Mouse (Mus musculus): Measurements from ENCODE around the gene Samd8. TPM values are rescaled to one million over a fixed set of nuclear protein-coding genes. Genes with fewer than 3 reads are reported as not detected.
A peak's percentile ranks its signal among the peaks of the same experiment; 100 is the strongest.

The Samd8 gene
- total RNA-seq, 2 experiments from 2014 or later, result 12.9 to 13.1 TPM

DNA sequence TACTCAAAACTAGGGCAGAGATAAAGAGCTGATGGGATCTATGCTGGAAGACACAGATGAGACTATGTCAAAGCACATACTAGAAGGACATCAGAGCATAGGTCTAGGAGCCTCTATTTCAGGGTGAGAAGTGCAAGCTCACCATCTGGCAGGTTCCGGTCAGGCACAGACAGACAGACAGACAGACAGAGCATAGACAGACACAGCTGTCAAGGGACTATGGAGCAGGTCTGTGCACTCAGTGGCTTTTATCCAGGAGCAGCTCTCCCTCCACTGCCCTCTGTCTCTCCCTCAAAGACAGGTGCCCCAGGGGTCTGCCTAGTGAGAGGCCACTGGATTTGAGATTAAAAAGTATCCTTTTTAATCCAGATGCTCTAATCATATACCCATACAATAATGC lies 6.2 kb upstream of the Samd8 start:
- ATAC-seq (ENCODE audit: poor library complexity, severe bottlenecking), result no peak

GRCm38 (mm10) chr14:21745149-21745548 lies 5.2 kb upstream of the Samd8 start:
- ATAC-seq (ENCODE audit: poor library complexity, severe bottlenecking), result peak; percentile 84

GRCm38 (mm10) chr14:21746251-21746650 lies 4.1 kb upstream of the Samd8 start:
- ATAC-seq (ENCODE audit: poor library complexity, severe bottlenecking), result no peak

DNA sequence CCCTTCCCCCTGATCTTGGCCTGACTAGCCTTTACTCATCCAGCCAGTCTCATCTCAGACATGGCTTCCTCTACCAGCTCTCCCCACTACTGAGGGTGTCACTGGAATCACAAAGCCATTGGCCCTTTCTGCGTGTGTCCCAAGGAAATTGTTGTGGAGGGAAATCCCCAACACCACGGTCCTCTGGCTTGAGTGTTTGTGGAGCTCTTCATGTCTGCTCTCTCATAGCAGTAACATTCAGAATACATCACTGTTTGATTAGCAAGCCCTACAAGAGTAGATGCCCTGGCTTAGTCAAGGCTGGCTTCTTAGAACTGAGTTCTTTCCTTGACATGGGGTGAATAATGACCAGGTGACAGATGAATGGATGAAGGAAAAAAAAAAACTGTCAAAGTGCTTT lies 3.5 kb upstream of the Samd8 start:
- ATAC-seq (ENCODE audit: poor library complexity, severe bottlenecking), result no peak

DNA sequence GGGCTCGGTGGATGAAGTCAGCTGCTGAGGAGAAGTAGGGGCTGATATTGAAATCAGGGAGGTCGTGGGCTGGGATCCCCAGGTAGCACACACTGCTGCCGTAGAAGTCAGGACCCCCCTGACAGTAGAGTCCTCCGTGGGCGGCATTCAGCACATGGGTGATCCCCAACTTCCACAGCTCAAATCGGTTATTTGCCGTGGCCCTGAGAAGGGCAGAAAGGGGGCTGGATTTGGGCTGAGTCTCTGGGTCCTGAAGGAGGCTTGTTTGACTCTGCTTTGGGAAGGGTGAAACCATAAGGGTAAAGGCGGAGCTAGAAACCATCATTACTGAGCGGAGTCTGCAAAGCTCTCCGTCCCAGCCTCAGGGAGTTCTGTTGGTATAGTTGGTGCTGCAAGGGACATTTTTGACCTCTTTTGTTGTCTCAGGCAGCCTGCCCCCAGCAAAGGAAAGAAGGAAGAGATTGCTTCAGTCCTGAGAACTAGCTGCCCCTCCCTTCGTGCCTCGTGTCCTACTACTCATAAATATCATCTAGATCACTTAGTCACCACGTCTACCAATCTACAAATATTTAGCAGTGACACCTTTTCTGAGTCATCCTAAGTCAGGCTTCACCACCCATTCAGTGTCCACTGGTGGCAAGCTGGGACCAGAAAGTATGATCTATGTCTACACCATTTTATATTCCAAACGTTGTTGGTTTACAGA lies 2.7 kb upstream of the Samd8 start:
- no peak for ATAC-seq (ENCODE audit: poor library complexity, severe bottlenecking)

- ATAC-seq (ENCODE audit: poor library complexity, severe bottlenecking), result no peak
These were observed 2.0 kb upstream of the Samd8 start for GRCm38 (mm10) chr14:21748142-21748870.

DNA sequence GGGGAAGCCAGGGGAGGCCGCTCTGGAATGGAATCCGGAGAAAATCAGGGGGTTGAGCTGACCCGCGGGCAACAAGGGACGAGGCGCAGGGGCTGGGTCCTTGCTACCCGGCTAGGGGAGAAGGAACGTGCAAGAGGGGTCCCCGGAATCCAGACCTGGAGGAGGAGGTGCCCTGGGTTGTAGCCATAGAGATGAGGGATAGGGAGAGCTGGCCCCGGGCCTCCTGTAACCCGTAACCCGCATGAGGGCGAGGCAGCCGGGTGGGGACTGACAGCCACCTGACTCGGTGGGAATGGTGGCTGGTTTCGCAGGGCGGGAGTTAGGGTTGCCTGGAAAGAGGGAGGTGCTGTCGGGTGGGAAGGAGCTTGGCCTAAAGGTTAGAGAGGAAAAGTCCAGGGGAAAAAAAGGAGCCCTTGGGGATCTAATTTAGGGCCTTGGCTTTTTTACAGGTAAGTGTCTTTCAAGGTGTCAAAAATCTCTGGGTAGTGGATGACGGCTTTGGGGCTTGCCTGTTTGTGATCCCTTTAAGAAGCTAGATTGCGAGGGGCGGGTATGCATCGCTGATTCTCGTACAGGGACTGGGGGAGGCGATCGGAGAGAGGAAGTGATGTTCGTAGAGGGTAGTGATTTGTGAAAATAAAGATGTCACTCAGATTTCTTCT lies 681 bp downstream of the Samd8 start, which contains the start of gene Dusp13:
TSS of gene Dusp13 (minus strand) at position 301 of the 662 bp plus-strand sequence.
- peak; percentile 69 for ATAC-seq (ENCODE audit: poor library complexity, severe bottlenecking)

DNA sequence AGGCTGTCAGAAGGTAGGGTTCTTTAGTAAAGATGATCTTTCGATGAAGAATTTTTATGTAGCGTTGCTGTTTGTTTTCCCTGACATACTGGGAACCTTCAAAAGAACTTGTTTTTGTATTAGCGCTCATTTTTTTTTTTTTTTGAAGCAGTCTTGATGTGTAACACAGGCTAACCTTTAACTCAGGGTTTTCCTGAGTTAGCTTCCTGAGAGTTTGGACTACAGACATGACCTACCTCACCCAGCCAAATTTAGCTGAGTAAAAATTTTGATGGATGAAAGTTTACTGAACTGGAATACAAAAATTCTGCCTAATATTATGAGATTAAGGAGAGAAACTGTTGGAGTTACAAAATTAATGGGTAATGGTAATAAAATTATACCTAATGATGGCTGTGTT lies 2.1 kb downstream of the Samd8 start:
- no peak for ATAC-seq (ENCODE audit: poor library complexity, severe bottlenecking)

GRCm38 (mm10) chr14:21753367-21753766 lies 3.0 kb downstream of the Samd8 start:
- ATAC-seq (ENCODE audit: poor library complexity, severe bottlenecking), result no peak

GRCm38 (mm10) chr14:21761560-21761959 lies 11.2 kb downstream of the Samd8 start:
- ATAC-seq (ENCODE audit: poor library complexity, severe bottlenecking), result no peak

DNA sequence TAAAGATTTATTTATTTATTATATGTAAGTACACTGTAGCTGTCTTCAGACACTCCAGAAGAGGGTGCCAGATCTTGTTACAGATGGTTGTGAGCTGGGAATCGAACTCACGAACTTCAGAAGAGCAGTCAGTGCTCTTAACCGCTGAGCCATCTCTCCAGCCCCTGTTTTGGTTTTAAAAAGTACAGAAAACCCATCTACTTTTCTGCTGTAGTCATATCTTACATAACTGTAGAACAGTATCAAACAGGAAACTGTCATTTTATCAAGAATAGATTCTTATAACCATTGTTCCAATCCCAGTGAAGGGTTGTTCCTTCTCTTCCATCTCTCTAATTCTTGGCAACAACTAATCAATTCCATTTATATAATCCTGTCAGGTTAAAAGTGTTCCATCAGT lies 13.4 kb downstream of the Samd8 start:
- ATAC-seq (ENCODE audit: poor library complexity, severe bottlenecking), result no peak

- no peak for ATAC-seq (ENCODE audit: poor library complexity, severe bottlenecking)
These were observed 14.3 kb downstream of the Samd8 start for GRCm38 (mm10) chr14:21764646-21765045.

- ATAC-seq (ENCODE audit: poor library complexity, severe bottlenecking), result no peak
These were observed 15.5 kb downstream of the Samd8 start for GRCm38 (mm10) chr14:21765754-21766397.

DNA sequence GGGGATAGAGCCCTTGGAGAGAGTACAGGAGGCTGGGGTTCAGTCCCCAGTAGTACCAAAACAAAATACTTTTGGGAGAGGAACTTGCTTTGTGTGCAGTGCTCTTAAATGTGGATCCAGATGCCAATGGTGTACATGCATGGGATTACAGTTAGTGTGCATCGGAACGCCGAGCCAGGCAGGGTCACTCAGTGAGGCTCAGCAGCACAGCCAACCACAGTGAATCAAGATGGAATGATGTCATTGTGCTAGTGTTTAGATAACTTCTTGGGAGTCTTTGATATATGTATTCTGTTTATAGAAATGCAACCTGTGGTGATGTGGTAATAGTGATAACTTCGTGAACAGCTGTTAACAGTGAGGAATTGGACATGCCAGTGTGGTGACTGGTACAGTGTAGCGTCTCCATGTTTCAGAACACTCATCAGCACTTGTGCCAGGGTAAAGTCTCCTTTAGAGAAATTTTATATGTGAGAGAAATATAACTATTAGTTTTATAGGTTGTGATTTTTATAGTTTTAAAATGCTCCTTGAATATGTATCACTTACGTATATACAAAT lies 16.1 kb downstream of the Samd8 start:
- ATAC-seq (ENCODE audit: poor library complexity, severe bottlenecking), result no peak

DNA sequence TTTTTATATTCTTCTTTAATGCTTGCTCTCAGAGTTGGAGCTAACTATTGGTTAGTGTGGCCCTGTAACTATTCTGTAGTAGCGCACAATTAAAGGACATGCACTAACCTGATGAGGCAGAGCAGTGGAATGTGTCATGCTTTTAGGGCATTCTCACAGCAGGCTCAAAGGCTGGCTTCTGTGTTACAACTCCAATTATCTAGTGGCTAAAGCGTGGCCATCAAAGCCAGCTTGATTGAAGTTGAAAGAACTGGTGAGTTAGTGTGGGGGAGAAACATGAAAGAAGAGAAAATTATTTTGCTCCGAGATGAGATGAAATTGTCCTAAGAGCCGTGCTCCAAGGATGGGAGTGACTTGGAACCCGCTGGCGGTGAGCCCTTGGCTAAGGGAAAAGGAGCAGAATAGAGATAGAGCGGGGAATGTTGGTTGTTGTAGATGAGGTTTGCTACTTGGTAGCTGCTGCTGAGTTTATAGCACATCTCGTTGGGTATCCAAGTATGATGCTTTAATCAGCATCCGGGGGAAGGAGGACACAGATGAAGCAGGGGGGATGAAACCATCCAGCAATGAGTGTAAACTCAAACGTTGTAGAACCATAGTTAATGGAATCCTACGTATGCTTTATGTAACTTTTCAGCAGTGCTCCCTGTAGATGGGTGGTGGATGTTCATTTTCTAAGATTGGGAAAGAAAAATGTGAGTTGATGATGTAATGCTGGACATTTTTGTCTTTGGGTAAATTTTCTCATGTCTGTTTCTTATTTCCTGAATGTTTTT lies 22.4 kb downstream of the Samd8 start:
- no peak for ATAC-seq (ENCODE audit: poor library complexity, severe bottlenecking)

DNA sequence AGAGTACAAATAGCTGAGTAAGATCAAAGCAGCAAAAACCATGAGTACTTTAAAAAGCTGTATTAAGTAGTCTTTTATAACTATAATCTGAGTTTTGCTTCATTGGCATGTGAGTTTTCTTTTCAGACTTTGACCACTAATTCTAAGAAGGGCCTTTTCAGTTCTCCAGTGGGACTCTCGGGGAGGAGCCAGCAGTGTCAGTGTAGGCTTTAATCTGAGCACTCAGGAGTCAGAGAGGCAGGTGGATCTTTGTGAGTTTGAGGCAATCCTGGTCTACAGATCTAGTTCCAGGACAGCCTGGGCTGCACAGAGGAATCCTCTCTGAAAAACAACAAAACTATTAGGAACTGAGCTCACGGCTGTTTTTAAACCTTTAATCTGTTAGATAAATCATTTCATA lies 23.6 kb downstream of the Samd8 start:
- ATAC-seq (ENCODE audit: poor library complexity, severe bottlenecking), result no peak

DNA sequence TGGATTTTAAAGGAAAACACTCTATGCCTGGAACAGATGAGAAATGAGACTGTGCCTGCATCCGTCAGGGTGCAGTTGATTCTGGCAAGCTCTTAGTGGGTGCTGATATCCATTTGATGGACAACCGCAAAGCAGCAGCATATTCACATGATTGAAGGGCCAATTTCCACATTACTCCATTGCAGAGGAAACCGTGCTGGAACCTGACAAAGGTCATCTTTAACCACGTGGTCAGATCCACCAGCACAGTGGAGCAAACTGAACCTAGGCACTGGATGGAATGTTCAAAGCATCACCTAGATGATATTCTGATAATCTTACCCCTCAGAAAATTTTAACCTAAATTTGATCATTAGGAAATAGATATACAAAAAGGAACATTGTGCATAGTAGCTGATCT lies 25.9 kb downstream of the Samd8 start:
- no peak for ATAC-seq (ENCODE audit: poor library complexity, severe bottlenecking)

GRCm38 (mm10) chr14:21786500-21786899 lies 36.2 kb downstream of the Samd8 start:
- no peak for ATAC-seq (ENCODE audit: poor library complexity, severe bottlenecking)

DNA sequence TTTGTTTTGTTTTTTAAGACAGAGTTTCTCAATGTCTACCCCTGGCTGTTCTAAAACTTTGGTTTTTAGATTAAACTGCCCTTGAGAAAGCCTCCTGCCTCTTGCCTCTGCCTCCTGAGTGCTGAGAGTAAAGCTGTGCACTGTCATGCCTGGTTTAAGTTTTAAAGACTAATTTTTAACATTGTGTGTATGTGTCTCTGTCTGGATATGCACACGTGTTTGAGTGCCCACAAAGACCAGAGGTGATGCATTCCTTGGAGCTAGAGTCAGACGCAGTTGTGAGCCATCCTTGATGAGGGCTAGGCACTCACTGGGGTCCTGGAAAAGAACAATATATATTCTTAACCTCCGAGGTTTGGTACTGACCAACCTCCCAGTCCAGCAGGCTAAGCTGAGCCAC lies 37.0 kb downstream of the Samd8 start:
- ATAC-seq (ENCODE audit: poor library complexity, severe bottlenecking), result no peak

DNA sequence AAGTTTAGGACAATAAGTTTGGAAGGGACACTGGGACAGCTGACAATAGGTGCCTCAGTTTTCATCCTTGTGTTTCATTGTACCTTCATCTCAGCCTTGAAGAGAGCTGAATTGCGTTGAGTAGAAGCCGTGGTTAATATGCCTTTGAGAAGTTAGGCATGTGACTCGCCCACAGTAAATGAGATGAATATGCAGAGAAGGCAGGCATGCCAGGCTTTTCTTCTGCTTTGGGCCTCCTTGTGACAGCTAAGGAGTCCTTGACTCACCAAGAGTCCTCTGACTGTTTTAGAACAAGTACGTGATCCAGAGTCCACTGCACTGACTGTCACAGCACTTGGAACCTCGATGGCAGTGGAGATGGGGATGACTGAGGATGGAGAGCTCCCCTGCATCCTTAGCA lies 37.8 kb downstream of the Samd8 start:
- no peak for ATAC-seq (ENCODE audit: poor library complexity, severe bottlenecking)
